Mouse (Mus musculus): ENCODE measurements around the gene Gls.

DNA sequence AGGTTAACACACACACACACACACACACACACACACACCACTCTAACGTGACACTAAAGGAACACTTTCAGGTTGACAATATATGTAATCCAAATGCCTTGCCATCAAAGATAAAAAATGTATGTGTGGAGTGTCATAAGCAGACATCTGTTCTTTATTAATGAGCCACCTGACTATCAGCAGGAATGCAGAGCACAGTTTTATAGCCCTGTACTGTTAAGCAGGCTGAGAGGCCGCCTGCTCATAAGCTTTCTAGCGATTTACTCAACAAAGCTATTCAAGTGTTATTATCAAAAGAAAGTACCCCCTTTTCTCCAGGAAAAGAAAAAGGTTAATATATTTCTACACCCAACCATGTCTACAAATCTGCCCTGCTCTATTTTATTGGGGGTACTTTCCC lies 57.0 kb downstream of the Gls start:
- TF ChIP-seq E2F4 (IDR thresholded peaks at IDR 0.05; ENCODE audit: insufficient read depth) = no peak
- no peak for TF ChIP-seq MAX (IDR thresholded peaks at IDR 0.05; ENCODE audit: low read depth)
- TF ChIP-seq POLR2A (IDR thresholded peaks at IDR 0.05; ENCODE audit: insufficient read length, low read depth) = no peak
- TF ChIP-seq SRF (IDR thresholded peaks at IDR 0.05; ENCODE audit: control insufficient read depth, insufficient read length, low read depth) = no peak
- TF ChIP-seq POLR2AphosphoS2 (IDR thresholded peaks at IDR 0.05; ENCODE audit: insufficient read length, low read depth) = no peak
- TF ChIP-seq MYOG (IDR thresholded peaks at IDR 0.05; ENCODE audit: control insufficient read depth in 1 of 3, insufficient read depth in 1 of 3, insufficient read length in 2 of 3, low read depth in 2 of 3) = no peak

Measured in myocyte (in vitro differentiated cells).